Mouse (Mus musculus) retina, postnatal 1 day (tissue): ENCODE measurements around the gene Slc35b1.
A peak's percentile ranks its signal among the peaks of the same experiment; 100 is the strongest.

Experiments
- DNase-seq: peaks from one replicate; pipeline ENCODE4 v3.0.0-alpha.2; 2012

Gene Slc35b1

GRCm38 (mm10) chr11:95384319-95384972 lies at the start of gene Slc35b1:
Gene Slc35b1 (plus strand): TSS chr11:95384692.
- DNase-seq, result peak; percentile 100

GRCm38 (mm10) chr11:95336568-95337128 lies 47.8 kb upstream of the Slc35b1 start, which contains the start of gene Fam117a:
Gene Fam117a (plus strand): TSS chr11:95337018.
- DNase-seq, result peak; percentile 94

- DNase-seq, result peak; percentile 69
Observed at GRCm38 (mm10) chr11:95337129-95337813, 47.2 kb upstream of the Slc35b1 start.

GRCm38 (mm10) chr11:95337846-95338342 lies 46.6 kb upstream of the Slc35b1 start:
- DNase-seq, result no peak

DNA sequence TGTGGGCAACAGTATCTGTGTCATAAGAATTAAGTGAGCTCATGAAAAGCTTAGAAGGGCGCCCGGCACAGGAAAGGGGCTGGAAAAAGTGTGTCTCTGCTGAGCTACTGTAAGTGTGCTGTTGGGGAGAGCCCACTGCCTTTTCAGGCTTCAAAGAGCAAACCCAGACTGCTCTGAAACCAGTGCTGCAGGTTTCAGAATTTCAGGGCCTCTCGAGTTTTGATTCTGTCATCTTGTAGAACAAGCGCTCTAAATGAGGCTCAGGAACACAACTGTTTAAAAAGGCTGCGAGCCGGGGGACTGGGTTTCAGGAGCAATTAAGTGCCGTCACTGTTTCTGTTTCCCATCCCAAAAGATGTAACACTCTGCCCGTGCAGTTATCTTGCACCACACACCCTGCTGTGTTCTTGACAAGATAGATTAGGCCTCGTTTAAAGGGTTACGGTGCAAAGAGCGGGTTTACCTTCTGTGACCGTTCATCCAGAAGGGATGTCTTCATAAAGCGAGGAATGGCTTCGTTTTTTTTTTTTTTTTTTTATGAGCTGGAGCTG lies 44.9 kb upstream of the Slc35b1 start:
- no peak for DNase-seq

DNA sequence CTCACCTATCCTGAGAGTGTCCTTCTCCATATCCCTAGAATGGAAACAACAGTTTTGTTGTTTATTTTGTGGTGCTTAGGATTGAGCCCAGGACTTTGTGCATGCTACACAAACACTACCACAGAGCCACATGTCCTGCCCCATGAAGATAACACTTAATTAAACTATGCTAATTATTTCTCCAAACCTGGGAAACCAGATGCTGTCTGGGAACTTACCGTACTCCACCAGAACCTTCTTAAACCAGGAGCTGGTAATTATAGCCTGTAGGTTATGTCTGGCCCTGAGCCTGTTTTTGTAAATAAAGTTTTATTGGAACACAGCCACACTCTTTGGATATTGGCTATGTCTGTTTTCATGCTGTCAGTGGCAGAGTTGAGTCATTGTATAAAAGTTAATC lies 44.2 kb upstream of the Slc35b1 start:
- no peak for DNase-seq

- DNase-seq, result no peak
Observed at GRCm38 (mm10) chr11:95340664-95341063, 43.8 kb upstream of the Slc35b1 start.

DNA sequence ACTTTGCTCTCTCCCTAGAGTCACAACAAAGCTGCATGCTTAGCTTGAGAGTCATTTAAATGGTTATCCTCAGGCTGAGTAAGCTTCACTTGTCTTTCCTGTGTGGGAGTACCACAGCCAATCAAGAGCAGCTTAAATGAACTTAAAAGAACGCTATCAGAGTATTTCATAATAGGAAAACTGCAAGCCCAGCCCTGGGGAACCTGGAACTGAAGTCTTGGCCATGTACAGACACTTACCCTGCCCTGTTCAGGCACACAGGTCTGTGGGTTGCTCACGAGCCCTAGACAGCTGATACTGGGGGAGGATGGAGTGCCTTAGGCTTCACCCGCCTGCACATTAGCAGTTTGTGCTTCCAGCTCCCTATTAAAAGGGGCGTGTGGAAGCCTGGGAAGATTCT lies 41.3 kb upstream of the Slc35b1 start:
- no peak for DNase-seq

- DNase-seq, result no peak
Observed at GRCm38 (mm10) chr11:95344181-95344580, 40.3 kb upstream of the Slc35b1 start.

DNA sequence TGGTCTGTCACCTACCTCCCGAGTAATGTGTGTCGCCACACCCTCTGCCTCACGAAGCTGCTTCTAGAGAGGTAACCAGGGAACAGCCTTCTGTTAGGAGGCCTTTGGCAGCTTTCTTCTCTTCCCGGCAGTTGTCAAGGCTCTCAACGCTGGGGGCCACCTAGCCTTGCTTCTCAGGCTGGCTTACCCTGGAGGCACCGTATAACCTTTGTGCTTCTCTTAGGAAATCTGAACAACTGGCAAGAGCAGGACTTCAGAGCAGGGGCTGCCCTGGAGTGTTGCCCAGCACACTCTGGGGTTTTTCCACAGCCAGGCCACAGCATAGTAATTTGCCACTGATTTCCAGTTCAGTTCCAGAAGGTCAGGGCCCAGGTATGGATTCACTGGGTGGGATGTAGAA lies 34.2 kb upstream of the Slc35b1 start:
- DNase-seq, result no peak

DNA sequence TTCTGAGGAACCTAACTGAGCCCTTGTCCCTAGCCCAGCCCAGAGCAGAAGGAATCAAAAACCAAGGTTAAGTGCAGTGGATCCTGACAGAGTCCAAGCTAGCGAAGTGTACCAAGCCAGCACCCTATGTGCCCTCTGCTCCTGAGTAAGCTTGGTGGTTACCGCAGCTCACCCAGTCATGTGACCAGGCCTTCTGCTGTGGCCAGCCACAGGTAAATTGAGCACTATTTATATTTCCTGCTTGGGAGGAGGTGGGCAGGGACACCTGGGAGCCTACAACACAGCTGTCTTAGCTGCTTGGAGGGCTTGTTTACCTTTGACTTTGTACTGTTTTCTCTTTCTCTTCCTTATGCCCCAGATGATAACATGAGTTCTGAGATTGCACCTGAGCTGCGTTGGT lies 33.5 kb upstream of the Slc35b1 start:
- DNase-seq, result no peak

DNA sequence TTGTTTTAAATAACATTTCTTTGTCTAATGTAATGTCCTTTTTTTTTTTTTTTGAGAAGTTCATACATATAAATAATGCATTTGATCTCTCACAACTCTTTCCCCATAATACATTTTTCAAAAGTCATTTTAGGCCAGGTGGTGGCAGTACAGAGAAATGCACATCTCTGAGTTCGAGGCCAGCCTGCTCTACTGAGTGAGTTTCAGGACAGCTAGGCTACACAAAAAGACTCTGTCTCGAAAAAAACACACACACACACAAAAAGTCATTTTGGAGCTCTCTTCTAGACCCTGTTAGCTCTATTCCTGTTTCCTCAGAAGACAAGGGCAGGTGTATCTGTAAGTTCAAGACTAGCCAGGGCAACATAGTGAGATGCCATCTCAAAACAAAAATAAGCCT lies 31.8 kb upstream of the Slc35b1 start:
- DNase-seq, result no peak

- DNase-seq, result no peak
Observed at GRCm38 (mm10) chr11:95353226-95353625, 31.3 kb upstream of the Slc35b1 start.

DNA sequence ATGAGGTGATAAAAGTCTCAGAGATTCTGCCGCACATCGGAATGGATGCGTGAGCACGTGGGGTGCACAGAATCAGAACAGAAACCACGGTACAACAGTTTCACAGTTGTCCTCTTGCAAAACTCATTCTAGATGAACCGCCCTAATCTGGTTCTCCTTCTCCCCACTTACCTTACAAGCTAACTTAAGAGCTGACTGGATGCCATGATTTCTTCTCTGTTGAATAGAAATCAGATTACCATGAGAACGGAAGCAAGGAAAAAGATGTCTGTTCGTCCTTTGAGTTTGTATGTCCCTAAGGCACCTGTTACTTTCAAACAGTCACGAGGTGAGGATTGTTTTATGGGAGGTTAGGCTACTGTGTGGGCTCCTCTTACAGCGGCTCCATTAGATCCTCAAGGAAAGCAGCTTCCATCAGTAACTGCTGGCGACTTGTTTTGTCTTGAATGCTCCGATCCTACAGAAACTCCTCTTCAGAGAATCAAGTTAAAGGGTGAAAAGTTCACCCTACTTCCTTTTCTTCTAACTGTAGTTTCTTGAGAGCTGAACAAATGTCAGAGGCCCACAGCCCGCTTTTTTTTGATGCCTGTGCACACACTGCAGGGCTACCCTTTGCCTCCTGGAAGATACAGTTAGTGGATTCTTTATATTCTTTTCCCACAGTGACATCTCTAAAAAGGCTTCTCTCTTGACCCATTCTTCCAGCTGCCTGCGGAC lies 30.1 kb upstream of the Slc35b1 start:
- DNase-seq, result no peak

DNA sequence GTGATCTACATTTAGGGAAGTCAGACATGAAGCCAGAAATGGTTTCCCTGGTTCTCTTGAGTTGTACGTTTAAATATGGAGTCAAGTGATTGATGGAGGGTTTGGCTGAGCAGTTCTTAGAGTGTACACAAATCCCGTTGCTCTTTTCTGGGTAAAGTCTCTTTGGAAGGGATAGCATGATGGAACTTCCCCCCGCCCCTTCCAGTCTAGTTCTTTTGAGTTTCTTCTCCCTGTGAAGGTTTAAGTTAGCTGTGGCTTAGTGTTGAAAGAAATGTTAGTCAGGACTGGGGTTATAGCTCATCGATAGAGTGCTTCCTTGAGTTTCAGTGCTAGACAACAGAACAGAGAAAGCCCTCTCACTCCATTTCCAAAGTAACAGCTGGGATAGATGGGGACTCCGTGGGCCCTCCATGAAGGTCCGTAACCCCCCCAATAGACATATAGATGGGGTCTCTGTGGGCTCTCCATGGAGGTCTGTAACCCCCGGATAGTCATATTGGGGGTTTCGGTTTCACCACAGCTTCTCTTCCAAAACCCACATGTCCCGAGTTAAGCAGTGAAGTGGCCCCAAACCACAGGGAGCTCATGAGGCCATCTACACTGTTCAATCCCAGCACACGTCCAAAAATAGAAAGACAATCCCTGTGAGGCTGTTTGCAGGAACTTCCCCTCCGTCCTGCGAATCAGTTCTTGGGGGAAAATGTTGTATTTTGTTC lies 29.4 kb upstream of the Slc35b1 start:
- no peak for DNase-seq

- no peak for DNase-seq
Observed at GRCm38 (mm10) chr11:95355661-95356011, 28.9 kb upstream of the Slc35b1 start.

GRCm38 (mm10) chr11:95356039-95356438 lies 28.5 kb upstream of the Slc35b1 start:
- DNase-seq, result no peak

GRCm38 (mm10) chr11:95356469-95357273 lies 27.8 kb upstream of the Slc35b1 start:
- peak; percentile 43 for DNase-seq

DNA sequence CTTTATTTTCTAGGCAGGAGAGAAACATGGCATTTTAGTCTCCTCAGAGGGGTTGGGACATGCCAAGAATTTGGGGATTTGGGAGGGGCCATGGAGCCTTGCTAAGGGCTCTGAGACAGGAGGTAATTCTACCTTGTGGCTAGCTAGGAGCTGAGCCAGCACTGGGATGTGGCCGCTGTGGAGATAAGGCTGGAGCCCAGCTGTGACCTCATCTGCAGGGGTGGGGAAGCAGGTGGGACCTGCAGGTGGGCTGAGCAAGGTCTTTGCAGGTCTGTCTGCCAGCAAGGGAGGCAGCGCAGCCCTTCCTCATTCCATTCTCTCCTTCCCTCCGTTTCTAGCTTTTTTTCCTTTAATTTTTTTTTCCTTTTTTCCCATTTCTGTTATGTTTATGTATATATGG lies 26.2 kb upstream of the Slc35b1 start:
- no peak for DNase-seq

DNA sequence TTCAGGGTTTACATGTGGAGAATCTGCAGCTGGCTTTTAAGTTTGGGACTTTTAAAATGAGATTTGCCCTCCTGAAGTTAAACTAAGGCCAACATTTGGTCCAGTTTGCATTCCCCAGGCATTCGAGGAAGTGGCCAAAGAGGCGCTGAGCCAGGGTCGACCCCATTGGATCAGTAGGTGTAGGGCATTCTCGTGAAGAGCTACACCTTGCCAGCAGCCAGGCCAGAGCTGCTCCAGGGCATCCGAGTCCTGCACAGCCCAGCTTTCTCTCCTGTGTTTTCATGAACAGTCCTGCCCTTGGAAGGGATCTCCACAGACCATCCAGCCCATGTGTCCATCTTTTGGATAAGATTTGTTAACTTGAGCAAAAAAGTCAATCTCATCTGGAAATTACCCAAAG lies 20.1 kb upstream of the Slc35b1 start:
- DNase-seq, result no peak

- no peak for DNase-seq
Observed at GRCm38 (mm10) chr11:95365596-95365995, 18.9 kb upstream of the Slc35b1 start.
